Mouse (Mus musculus) embryonic facial prominence, embryonic 10.5 days (tissue): ENCODE data around the gene Evi5. TPM values are rescaled to one million over a fixed set of nuclear protein-coding genes. Genes with fewer than 3 reads are reported as not detected.
A peak's percentile ranks its signal among the peaks of the same experiment; 100 is the strongest.

ENCODE experiments used
- DNase-seq: peaks from one replicate; pipeline ENCODE4 v3.0.0-alpha.2; 2017; ENCODE audit warnings: low spot score
- H3K27ac ChIP-seq: fragments of 300-500 bp; sonication (generic); replicated peaks from 2 replicates; pipeline ENCODE4 v1.5.1; 2016; ENCODE audit warnings: mild to moderate bottlenecking
- H3K27me3 ChIP-seq: fragments of 300-500 bp; sonication (generic); replicated peaks from 2 replicates; pipeline ENCODE4 v1.6.1; 2016; ENCODE audit warnings: low read depth, mild to moderate bottlenecking; ENCODE audit not compliant: poor library complexity, severe bottlenecking
- H3K36me3 ChIP-seq: fragments of 300-500 bp; sonication (generic); replicated peaks from 2 replicates; pipeline ENCODE4 v1.6.1; 2016; ENCODE audit warnings: mild to moderate bottlenecking, moderate library complexity
- H3K4me1 ChIP-seq: fragments of 300-500 bp; sonication (generic); 2 replicates; pipeline ENCODE4 v1.6.1; 2016
- H3K4me3 ChIP-seq: fragments of 300-500 bp; sonication (generic); 2 replicates; pipeline ENCODE4 v1.5.1; 2016; ENCODE audit warnings: mild to moderate bottlenecking, moderate library complexity
- H3K9me3 ChIP-seq: fragments of 300-500 bp; sonication (generic); 2 replicates; pipeline ENCODE4 v1.6.1; 2016; ENCODE audit warnings: mild to moderate bottlenecking
- WGBS: fragments of 180-500 bp; shearing (Covaris S2); methylation state at CpG from one replicate; pipeline ENCODE4 v1.1.7; 2016; 5-methylcytosine and 5-hydroxymethylcytosine counted together
- polyA plus RNA-seq: library from polyadenylated mRNA; unstranded; fragments of >200 nt; fragmentation: Nextera tagmentation; extraction: Ambion mirVana; gene quantifications from 2 replicates; pipeline ENCODE4 v1.2.1, GENCODE M21; 2016

The Evi5 gene
- polyA plus RNA-seq, 1 experiment from 2014 or later = 55.7 TPM

DNA sequence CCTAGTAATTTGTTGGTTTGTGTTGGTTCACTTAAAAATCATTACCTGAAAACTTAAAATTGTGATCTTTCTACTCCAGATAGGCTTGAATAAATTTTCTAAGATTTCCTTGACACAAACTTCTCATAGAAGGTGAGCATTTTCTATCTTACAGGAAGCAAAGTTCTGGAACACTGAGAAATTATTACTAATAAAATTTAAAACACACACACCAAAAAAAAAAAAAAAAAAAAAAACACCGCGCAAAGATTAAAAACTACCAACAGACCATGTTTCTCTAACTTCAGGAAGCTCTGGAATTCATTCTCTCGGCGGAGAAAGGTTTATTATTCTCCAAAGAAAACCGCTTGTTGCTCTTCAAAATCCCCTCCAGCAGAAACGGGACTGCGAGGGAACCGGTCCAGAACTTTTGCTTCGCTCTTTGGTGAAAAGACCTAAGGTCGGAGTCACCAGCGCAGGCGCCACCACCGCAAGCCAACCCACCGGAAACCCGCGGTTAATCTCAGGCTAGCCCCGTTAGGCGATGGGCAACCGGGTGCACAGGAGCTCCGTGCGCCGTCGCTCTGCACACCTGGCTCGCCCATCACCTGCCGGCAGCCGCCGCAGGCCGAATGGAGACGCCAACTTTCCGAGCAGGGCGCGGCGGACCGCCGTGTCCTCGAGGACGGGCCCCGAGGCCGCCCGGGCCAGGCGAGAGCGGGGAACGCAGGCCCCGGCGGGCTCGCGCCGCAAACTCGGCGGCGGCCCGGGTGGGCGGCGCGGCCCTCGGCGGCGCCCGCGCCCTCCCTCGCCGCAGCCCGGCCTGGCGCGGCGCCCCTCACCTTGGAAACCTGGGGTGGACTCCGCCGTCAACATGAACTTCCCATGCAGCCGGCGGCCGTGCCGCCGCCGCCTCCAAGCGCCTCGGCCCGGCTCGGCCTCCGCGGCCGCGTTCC is 6.7 kb downstream of the Evi5 start:
- Histone ChIP-seq H3K9me3 (no peaks in the 10 kb centered on the region), H3K27ac (peak overlapping the region; percentile 97), H3K4me1 (peaks cover 19% of the 10 kb centered on the region), H3K36me3 (no peaks in the 10 kb centered on the region), H3K4me3 (peak overlapping the region; percentile 78), H3K27me3 (peaks cover 16% of the 10 kb centered on the region)
- peak; percentile 75 for DNase-seq
- WGBS = under 1% methylated on average over 82 of the region's 82 CpGs

DNA sequence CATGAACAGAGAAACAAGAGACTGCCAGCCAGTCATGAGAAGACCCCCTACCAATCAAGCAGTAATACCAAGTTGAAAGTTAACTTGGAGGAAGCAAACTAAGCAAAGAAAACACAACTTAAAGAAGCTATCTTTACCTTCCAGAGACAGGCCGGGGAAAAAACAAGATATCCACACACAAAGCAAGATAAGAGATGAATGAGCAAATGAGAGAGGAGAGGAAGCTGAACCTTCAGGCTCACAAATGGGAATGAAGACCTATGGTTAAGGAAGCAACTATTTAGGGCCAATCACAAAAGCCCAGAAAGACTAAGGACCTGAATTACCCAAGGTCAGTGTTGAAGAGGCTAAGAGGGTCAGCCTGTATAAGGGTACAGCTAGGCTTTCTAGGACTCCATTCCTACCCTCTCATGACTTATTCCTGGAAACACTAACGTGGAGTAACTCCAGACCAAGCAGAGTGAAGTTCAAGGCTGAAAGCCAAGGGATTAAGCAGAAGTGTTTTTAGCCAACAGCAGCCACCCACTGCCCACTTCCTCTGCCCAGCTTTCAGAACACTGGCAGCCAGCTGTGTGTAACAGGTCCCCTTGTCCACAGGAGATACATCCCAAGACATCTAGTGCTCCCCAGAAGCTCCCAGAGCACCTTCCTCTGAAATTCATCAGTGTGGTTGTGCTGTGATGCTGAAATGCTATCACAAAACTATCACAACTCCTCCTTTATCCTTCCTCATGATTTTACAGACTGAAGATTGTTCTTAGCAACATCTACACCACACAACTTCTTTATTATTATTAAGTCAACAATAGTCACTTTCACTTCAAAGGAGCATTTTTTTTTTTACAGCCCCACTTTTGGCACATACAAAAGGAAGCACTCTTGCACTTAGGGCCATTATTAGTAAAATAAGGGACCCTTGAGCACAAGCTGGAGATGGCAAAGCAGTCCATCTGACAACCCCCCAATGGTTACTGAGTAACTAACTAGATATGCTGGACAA is 8.5 kb downstream of the Evi5 start:
- DNase-seq = no peak
- no peaks in the 10 kb centered on the region for H3K9me3 ChIP-seq
- no peaks in the 10 kb centered on the region for H3K36me3 ChIP-seq
- H3K27me3 ChIP-seq = peaks cover 14% of the 10 kb centered on the region
- H3K4me1 ChIP-seq = peaks cover 19% of the 10 kb centered on the region
- no peak overlapping the region for H3K27ac ChIP-seq
- WGBS = 73% methylated on average over 2 of the region's 2 CpGs
- no peak overlapping the region for H3K4me3 ChIP-seq

DNA sequence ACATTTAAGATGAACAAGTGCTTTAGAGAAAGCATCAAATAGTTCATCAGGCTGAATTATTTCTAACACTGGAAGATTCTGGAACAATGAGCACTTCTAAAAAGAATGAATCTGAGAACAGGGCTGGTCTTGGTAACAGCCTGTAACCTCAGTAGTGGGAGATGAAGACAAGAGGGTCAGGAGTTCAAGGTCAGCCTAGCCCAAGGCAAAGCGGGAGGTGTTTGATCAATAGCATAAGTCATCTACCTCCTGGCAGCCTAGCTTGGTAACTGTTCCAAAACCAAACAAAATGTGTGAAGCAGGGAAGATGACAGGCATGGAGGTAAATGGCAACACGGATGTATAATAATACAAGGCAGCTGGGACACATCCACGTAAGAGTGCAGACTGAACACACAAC is 10.9 kb downstream of the Evi5 start:
- no peaks in the 10 kb centered on the region for H3K36me3 ChIP-seq
- H3K4me3 ChIP-seq = no peak overlapping the region
- 88% methylated on average over 3 of the region's 3 CpGs for WGBS
- no peak overlapping the region for H3K27ac ChIP-seq
- no peak for DNase-seq
- no peaks in the 10 kb centered on the region for H3K9me3 ChIP-seq
- H3K4me1 ChIP-seq = peaks cover 19% of the 10 kb centered on the region
- H3K27me3 ChIP-seq = no peaks in the 10 kb centered on the region

DNA sequence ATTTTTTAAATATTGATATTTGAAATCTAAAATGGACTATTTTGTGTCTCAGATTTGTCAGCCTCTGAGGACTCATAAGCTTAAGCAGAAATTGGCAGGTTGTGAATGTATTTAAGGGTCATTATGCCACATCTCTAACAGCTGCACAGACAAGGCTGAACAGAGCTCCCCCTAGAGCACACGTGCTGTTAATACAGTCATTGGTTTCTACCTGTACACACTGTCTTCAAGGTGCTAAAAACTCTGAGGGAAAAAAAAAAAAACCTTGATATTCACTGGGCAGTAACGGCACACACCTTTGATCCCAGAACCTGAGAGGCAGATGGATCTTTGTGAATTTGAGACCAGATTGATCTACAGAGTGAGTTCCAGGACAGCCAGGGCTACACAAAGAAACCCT is 15.9 kb downstream of the Evi5 start:
- WGBS = 48% methylated on average over 2 of the region's 2 CpGs
- Histone ChIP-seq H3K36me3 (no peaks in the 10 kb centered on the region), H3K27me3 (no peaks in the 10 kb centered on the region), H3K4me3 (no peak overlapping the region), H3K9me3 (no peaks in the 10 kb centered on the region), H3K4me1 (0 out of 2 replicates have a peak, but pooled peaks cover under 1% of the 10 kb centered on the region), H3K27ac (no peak overlapping the region)
- DNase-seq = no peak

DNA sequence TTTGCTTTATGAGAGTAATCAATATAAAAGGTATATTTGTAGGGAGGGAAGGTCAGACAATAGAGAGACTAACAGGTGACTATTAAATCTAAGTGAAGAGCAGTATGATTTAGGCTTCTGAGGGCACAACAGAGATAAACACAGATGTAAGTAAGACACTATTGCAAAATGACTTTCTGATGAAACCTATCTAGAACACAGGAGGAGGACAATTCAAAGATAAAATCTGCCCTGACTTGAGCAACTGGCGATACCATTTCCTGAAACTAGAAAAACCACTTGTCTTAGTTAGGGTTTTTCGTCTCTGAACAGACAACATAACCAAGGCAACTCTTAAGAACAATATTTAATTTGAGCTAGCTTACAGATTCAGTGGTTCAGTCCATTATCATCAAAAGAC is 19.4 kb downstream of the Evi5 start:
- H3K9me3 ChIP-seq = no peaks in the 10 kb centered on the region
- H3K27me3 ChIP-seq = no peaks in the 10 kb centered on the region
- WGBS = 90% methylated on average over 2 of the region's 2 CpGs
- H3K4me1 ChIP-seq = no peaks in the 10 kb centered on the region
- DNase-seq = no peak
- H3K4me3 ChIP-seq = no peak overlapping the region
- peaks cover 6% of the 10 kb centered on the region; the same call in 1 of the 2 replicates for H3K36me3 ChIP-seq
- no peak overlapping the region for H3K27ac ChIP-seq

DNA sequence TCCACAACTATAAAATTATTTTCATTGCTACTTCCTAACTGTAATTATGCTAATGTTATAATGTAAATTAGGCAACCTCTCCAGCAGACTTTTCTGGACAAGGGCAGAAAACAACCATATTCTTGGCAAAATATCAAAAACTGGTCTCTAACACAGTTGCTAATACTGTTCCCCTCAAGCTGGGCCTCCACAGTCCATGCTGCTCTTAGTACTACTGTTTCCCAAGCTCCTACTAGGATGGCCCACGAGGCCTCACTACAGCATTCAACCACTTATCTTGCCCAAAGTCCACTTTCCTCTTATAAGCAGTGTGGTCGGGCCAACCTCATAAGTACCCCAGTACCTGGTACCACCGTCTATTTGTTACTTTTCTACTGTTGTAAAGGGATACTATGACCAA is 20.4 kb downstream of the Evi5 start:
- Histone ChIP-seq H3K4me1 (no peaks in the 10 kb centered on the region), H3K27me3 (no peaks in the 10 kb centered on the region), H3K9me3 (no peaks in the 10 kb centered on the region), H3K4me3 (no peak overlapping the region), H3K36me3 (peaks cover 16% of the 10 kb centered on the region), H3K27ac (no peak overlapping the region)
- DNase-seq = no peak
- 78% methylated on average over 3 of the region's 3 CpGs for WGBS

DNA sequence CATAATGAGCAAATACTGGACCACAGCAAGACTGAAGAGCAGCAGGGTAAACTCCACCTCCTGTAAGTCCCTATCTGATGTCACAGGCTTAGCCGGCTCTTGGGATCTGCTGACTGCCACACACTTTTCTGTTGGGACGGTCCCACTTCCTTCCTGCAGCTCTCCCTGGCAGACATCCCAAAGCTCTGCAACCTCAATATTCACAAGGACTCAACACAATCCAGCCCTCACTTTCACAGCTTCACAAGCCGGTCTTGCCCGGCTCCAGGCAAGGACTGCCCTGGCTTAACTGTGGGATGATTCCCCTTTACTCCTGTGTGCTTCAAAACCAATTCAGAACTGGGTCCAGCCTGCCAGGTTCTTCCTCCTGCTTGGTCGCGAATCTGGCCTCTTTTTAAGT is 21.1 kb downstream of the Evi5 start:
- DNase-seq = no peak
- H3K4me1 ChIP-seq = no peaks in the 10 kb centered on the region
- H3K9me3 ChIP-seq = no peaks in the 10 kb centered on the region
- H3K4me3 ChIP-seq = no peak overlapping the region
- H3K27ac ChIP-seq = no peak overlapping the region
- 28% methylated on average over 6 of the region's 6 CpGs for WGBS
- peaks cover 18% of the 10 kb centered on the region for H3K36me3 ChIP-seq
- no peaks in the 10 kb centered on the region for H3K27me3 ChIP-seq

DNA sequence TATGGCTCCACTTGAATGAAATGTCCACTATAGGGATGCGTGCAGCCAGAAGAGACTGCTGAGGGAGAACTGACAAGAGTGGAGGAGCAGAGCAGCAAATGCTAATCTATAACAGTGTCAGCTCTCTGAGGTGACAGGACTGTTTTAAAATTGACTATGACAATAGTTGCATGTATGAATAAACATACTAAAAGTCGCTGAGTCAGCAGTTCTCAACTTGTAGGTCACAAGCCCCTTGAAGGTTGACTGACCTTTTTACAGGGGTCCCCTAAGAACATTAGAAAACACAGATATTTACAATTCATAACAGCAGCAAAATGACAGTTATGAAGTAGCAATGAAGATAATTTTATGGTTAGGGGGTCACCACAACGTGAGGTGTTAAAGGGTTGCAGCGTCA is 25.9 kb downstream of the Evi5 start:
- H3K27me3 ChIP-seq = no peaks in the 10 kb centered on the region
- H3K36me3 ChIP-seq = peaks cover 18% of the 10 kb centered on the region
- no peaks in the 10 kb centered on the region for H3K9me3 ChIP-seq
- H3K4me3 ChIP-seq = no peak overlapping the region
- no peak overlapping the region for H3K27ac ChIP-seq
- WGBS = 89% methylated on average over 4 of the region's 4 CpGs
- no peaks in the 10 kb centered on the region for H3K4me1 ChIP-seq
- no peak for DNase-seq

DNA sequence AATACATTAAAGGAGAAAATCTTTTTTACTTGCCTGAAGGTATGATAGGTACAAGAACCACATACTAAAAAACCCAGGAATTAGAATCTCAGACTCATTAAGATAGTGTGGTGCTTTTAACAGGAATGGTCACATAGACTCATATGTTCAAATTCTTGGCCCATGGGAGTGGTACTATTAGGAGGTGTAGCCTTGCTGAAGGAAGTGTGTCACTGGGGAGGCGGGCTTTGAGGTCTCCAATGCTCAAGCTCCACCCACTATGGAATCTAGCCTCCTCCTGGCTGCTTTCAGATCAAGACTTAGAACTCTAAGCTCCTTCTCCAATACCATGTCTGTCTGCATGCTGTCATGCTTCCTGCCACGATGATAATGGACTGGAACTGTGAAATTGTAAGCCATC is 27.1 kb downstream of the Evi5 start:
- 79% methylated on average over 2 of the region's 2 CpGs for whole genome bisulfite sequencing
- Histone ChIP-seq H3K9me3 (no peaks in the 10 kb centered on the region), H3K4me3 (no peak overlapping the region), H3K27ac (no peak overlapping the region), H3K36me3 (peaks cover 18% of the 10 kb centered on the region), H3K27me3 (no peaks in the 10 kb centered on the region), H3K4me1 (no peaks in the 10 kb centered on the region)
- no peak for DNase-seq

DNA sequence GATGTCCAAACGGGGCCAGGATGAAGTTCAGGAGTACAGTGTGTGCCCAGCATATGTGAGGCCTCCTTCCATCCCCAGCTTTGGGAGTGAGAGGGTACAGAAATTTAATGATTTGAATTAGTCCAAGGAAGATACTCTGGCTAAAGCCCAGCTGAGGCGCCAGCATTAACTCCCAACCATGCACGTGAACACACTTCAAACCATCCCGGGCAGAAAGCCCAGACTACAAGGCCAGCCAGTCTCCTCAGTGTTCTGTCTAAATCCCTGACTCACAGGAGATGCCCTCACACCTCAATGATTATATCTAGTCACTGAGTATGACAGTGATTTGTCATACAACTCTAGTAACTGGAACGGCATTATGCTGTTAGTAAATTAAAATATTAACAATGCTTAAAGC is 27.6 kb downstream of the Evi5 start:
- no peaks in the 10 kb centered on the region for H3K4me1 ChIP-seq
- H3K9me3 ChIP-seq = no peaks in the 10 kb centered on the region
- H3K27me3 ChIP-seq = no peaks in the 10 kb centered on the region
- H3K4me3 ChIP-seq = no peak overlapping the region
- DNase-seq = no peak
- H3K27ac ChIP-seq = no peak overlapping the region
- H3K36me3 ChIP-seq = peaks cover 18% of the 10 kb centered on the region
- 88% methylated on average over 5 of the region's 5 CpGs for WGBS

DNA sequence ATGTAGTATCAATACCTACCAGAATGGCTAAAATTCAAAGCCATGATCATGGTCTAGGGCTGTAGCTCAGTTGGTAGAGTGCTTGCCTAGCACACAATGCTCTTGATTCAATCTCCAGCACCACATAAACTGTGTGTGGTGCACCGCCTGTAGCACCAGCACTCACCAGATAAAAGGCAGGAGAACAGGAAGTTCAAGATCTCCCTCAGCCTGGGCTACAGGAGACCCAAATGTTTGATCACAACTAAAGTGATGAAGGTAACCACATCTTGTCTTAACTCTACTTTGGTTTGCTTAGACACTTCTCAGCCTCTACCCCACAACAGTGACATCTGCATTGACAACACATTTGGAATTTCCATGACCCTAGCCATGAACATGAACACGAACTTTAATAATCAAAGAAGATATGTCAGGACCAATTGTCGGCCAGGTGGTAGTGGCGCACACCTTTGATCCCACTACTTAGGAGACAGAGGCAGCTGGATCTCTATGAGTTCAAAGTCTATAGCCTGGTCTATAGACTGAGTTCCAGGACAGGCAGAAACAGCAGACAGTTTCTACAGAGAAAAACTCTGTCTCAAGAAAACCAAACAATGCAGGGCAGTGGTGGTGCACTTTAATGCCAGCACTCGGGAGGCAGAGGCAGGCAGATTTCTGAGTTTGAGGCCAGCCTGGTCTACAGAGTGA is 34.2 kb downstream of the Evi5 start:
- H3K27me3 ChIP-seq = no peaks in the 10 kb centered on the region
- peaks cover 29% of the 10 kb centered on the region for H3K36me3 ChIP-seq
- H3K9me3 ChIP-seq = no peaks in the 10 kb centered on the region
- 94% methylated on average over 5 of the region's 5 CpGs for WGBS
- DNase-seq = no peak
- H3K4me3 ChIP-seq = no peak overlapping the region
- H3K4me1 ChIP-seq = no peaks in the 10 kb centered on the region
- no peak overlapping the region for H3K27ac ChIP-seq
